Mouse (Mus musculus) neural tube, embryonic 12.5 days (tissue): ENCODE measurements around the gene Cltc. TPM values are rescaled to one million over a fixed set of nuclear protein-coding genes. Genes with fewer than 3 reads are reported as not detected.
"Not testable (repeated sequence)": the region's sequence is repeated elsewhere in the genome, so short reads cannot be mapped to it uniquely, and the experiment has no call there.

ENCODE experiments used
- ATAC-seq: fragments of 200-750 bp; cut with Nextera tagmentation; 2 replicates; pipeline ENCODE4 v1.8.0; 2017; ENCODE audit warnings: low read depth, mild to moderate bottlenecking, moderate TSS enrichment, moderate library complexity; ENCODE audit not compliant: low FRiP score
- H3K27ac ChIP-seq: fragments of 300-500 bp; sonication (generic); 2 replicates; pipeline ENCODE4 v1.5.1; 2016
- H3K27me3 ChIP-seq: fragments of 300-500 bp; sonication (generic); replicated peaks from 2 replicates; pipeline ENCODE4 v1.6.1; 2016; ENCODE audit warnings: mild to moderate bottlenecking
- H3K36me3 ChIP-seq: fragments of 300-500 bp; sonication (generic); 2 replicates; pipeline ENCODE4 v1.6.1; 2016; ENCODE audit warnings: mild to moderate bottlenecking
- H3K4me1 ChIP-seq: fragments of 300-500 bp; sonication (generic); 2 replicates; pipeline ENCODE4 v1.6.1; 2016
- H3K4me2 ChIP-seq: fragments of 300-500 bp; sonication (generic); replicated peaks from 2 replicates; pipeline ENCODE4 v1.6.1; 2016; ENCODE audit warnings: mild to moderate bottlenecking
- H3K4me3 ChIP-seq: fragments of 300-500 bp; sonication (generic); 2 replicates; pipeline ENCODE4 v1.5.1; 2016
- H3K9ac ChIP-seq: fragments of 300-500 bp; sonication (generic); 2 replicates; pipeline ENCODE4 v1.6.1; 2016; ENCODE audit warnings: mild to moderate bottlenecking
- H3K9me3 ChIP-seq: fragments of 300-500 bp; sonication (generic); 2 replicates; pipeline ENCODE4 v1.6.1; 2016; ENCODE audit warnings: mild to moderate bottlenecking
- WGBS: fragments of 180-500 bp; shearing (Covaris S2); methylation state at CpG from one replicate; pipeline ENCODE4 v1.1.7; 2016; 5-methylcytosine and 5-hydroxymethylcytosine counted together
- polyA plus RNA-seq: library from polyadenylated mRNA; unstranded; fragments of >200 nt; fragmentation: Nextera tagmentation; extraction: Ambion mirVana; gene quantifications from 2 replicates; pipeline ENCODE4 v1.2.1, GENCODE M21; 2016

Gene Cltc
- polyA plus RNA-seq = 150 and 166 TPM in 2 replicates

DNA sequence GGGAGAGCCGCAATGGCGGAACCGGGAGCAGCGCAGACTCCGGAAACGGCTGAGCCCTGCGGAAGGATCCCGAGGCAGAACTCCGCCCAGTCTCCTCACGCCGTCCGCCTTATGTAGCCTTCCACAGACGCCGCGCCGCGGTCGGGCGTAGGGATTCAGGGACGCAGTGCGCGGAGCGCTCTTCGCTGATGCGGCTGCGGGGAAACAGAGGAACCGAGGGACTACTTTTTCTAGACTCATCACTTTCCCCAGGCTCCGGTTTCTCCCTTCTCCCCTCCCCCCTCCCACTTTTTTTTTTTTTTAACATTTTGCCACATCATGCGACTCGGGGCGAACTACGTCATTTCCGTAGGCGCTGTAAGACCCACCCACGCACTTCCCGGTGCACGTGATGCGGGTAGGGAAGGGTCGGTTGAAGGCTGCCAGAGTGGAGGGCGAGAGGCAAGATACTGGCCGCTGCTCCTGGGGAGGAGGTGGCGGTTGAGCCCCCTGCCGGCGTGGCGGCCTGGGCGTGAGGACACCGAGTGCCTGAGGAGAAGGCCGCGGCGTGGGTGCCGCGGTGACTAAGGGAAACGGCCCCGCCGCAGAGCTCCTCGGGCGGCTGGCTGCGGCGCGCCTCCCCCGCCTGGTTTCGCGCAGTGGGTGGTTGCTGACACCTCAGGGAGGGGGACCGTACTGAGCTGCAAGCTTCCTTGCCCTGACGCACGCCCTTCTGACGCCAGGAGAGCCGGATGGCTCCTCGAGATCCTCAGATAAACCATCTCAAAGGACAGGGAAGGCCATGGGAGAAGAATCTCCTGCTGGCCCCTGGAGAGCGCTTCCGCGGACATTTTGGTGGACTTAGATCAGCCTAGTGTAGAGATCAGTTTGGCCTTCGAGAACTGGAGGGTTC, at the start of gene Cltc:
Cltc (minus strand) TSS at position 86 of the 892 bp plus-strand sequence.
- peak within 1 kb of the TSS; percentile 93 for H3K9ac ChIP-seq
- peaks cover 21% of the 10 kb centered on the region for H3K4me1 ChIP-seq
- H3K36me3 ChIP-seq = no peaks in the 10 kb centered on the region
- no peaks in the 10 kb centered on the region for H3K27me3 ChIP-seq
- no peaks in the 10 kb centered on the region for H3K9me3 ChIP-seq
- H3K4me3 ChIP-seq = peak within 1 kb of the TSS; percentile 93
- peak; percentile 96 for ATAC-seq
- WGBS = under 1% methylated on average over 73 of the region's 73 CpGs
- H3K4me2 ChIP-seq = peak within 1 kb of the TSS; percentile 89
- peak within 1 kb of the TSS; percentile 98 for H3K27ac ChIP-seq

DNA sequence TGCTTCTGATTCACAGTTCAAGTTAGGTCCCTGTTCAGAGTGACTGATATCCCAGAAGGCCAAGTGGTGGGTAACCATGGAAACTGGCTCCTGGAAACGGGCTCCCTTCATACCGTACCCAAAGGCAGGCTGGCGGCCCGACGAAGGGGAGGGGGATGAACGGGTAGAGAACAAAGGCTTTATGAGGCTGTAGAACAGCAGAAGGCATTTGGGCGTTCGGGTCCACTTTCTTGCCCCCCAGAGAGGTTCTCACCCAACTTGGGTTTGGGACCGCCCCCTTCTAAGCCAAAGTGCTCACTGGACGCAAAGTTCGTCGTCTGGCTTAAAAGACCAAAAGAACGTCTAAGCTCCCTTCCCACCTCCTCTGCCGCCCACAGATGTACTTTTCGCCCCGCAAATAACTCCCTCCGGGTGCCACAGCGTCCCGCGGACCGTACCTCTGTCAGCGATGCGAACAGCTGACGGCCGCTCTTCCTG, 49.7 kb upstream of the Cltc start:
- Histone ChIP-seq H3K9ac (peak overlapping the region; percentile 77), H3K4me2 (peak overlapping the region; percentile 72), H3K36me3 (peaks cover 19% of the 10 kb centered on the region), H3K4me1 (no peaks in the 10 kb centered on the region), H3K27ac (peak overlapping the region; percentile 77), H3K9me3 (no peaks in the 10 kb centered on the region), H3K27me3 (no peaks in the 10 kb centered on the region), H3K4me3 (peak overlapping the region; percentile 81)
- ATAC-seq = peak; percentile 92
- WGBS = under 1% methylated on average over 25 of the region's 25 CpGs

DNA sequence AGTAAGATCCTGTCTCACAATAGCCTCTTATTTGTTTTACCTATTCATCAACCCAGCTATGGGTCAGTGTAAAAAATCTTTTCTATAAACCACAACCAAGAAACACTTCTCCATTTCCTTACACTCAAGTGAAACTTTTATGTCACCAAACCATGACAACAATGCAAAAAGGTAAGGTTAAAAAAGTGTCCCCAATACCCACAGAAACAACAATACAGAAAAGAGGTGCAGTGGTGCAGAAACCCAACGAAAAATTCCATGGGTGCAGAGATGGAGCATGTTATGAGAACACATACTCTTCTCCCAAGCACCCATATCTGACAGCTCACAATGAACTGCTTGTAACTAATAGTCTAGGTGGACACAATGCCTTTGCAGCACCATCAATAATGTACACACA, 36.8 kb upstream of the Cltc start:
- H3K4me3 ChIP-seq = no peak overlapping the region
- ATAC-seq = no peak
- H3K4me1 ChIP-seq = no peaks in the 10 kb centered on the region
- WGBS = 88% methylated on average over 1 of the region's 1 CpGs
- H3K36me3 ChIP-seq = peaks cover 64% of the 10 kb centered on the region
- no peak overlapping the region for H3K9ac ChIP-seq
- H3K27me3 ChIP-seq = no peaks in the 10 kb centered on the region
- no peaks in the 10 kb centered on the region for H3K9me3 ChIP-seq
- no peak overlapping the region for H3K4me2 ChIP-seq
- H3K27ac ChIP-seq = no peak overlapping the region

DNA sequence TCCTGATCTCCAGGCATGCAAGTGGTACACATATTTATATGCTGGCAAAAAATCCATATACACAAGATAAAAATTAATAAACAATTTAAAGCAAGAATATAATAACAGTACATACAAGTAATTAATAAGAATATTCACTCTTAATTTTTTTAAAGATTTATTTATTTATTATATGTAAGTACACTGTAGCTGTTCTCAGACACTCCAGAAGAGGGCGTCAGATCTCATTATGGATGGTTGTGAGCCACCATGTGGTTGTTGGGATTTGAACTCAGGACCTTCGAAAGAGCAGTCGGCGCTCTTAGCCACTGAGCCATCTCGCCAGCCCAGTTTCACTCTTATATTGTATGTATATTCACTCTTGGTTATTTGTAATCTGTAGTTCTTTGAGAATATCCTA, 30.1 kb upstream of the Cltc start:
- not testable (repeated sequence) for H3K9me3 ChIP-seq, H3K9ac ChIP-seq, H3K4me3 ChIP-seq, H3K27ac ChIP-seq, H3K4me2 ChIP-seq, H3K27me3 ChIP-seq, H3K4me1 ChIP-seq, ATAC-seq
- H3K36me3 ChIP-seq = peaks cover 62% of the 10 kb centered on the region
- WGBS = 94% methylated on average over 5 of the region's 5 CpGs

DNA sequence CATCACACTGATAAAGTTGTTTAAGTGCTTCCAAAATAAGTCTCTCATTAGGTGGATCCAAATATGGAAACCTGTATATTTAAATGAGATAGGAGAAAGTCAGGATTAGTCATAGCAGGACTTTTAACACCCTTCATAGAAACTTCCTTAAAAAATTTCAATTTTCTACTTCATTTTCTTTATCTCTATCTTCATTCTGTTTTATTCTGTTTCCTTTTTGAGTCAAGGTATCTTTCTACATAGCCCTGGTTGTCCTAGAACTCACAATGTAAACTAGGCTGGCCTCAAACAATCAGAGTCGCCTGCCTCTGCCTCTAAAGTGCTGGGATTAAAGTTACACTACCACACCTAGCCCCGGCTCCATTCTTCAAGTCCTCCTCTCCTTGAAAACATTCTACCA, 28.4 kb upstream of the Cltc start:
- no peak for ATAC-seq
- no peaks in the 10 kb centered on the region for H3K9me3 ChIP-seq
- no peaks in the 10 kb centered on the region for H3K27me3 ChIP-seq
- no peak overlapping the region for H3K4me2 ChIP-seq
- no peaks in the 10 kb centered on the region for H3K4me1 ChIP-seq
- H3K36me3 ChIP-seq = peaks cover 63% of the 10 kb centered on the region
- H3K27ac ChIP-seq = no peak overlapping the region
- H3K9ac ChIP-seq = no peak overlapping the region
- WGBS = 92% methylated on average over 2 of the region's 2 CpGs
- H3K4me3 ChIP-seq = no peak overlapping the region

DNA sequence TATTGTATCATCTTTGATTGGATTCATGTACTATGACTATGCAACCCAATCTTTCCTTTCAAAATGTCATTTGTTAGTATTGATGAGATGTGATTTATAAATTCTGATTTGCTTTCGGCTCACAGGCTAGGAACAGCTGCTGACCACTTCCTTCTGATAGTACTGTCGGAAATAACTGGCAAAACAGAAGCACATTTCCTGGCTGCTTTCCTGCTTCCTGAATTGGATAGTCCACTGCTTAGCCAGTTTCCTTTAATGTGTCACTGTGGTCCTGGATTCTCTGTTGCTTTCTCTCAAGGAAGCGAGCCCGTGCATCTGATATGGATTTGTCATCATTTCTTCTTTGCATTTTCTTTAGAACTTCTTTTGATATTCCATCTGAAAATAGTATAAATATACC, 12.5 kb upstream of the Cltc start:
- ATAC-seq = no peak
- Histone ChIP-seq H3K36me3 (peaks cover 33% of the 10 kb centered on the region), H3K4me2 (no peak overlapping the region), H3K4me3 (no peak overlapping the region), H3K27me3 (no peaks in the 10 kb centered on the region), H3K9ac (no peak overlapping the region), H3K27ac (no peak overlapping the region), H3K4me1 (no peaks in the 10 kb centered on the region), H3K9me3 (no peaks in the 10 kb centered on the region)
- WGBS = 93% methylated on average over 4 of the region's 4 CpGs

DNA sequence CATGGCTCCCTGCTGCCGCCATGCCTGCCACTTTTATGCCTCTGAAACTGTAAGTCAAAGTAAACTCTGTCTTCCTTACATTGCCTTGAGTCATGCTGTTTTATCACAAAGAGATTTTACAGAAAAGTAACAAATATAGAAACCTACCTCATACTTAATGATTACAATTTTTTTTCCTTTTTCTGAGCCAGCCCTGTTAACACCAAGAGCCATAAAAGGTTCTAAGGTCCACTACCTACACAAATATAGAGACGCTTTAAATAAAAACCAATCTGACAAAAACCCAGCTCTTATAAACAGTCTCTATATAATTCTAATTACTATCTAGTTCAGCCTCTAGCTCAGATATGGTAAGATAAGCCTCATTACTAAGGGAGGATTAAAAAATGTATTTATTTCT, 7.1 kb upstream of the Cltc start:
- Histone ChIP-seq H3K4me1 (no peaks in the 10 kb centered on the region), H3K27me3 (no peaks in the 10 kb centered on the region), H3K9me3 (no peaks in the 10 kb centered on the region), H3K36me3 (peaks cover 3% of the 10 kb centered on the region; the same call in 1 of the 2 replicates), H3K27ac (no peak overlapping the region), H3K4me2 (no peak overlapping the region), H3K9ac (no peak overlapping the region), H3K4me3 (no peak overlapping the region)
- WGBS = 89% methylated on average over 2 of the region's 2 CpGs
- no peak for ATAC-seq

DNA sequence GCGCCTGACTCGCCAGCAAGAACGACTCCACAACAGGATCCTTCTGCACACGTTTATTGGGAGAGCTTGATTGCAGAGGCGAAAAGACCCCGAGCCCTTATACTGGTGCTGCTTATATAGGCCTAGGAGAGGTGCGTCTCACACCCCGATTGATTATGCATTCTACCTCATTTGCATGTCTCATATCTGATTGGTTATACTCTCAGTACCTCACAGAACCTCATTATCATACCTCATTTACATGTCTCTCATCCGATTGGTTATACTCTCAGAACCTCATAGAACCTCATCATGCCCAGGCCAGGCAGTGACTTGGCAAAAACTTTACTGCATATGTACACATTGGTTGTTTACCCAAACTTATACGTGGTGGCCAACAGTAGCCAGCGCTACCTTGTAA, 5.8 kb upstream of the Cltc start:
- not testable (repeated sequence) for H3K4me1 ChIP-seq, ATAC-seq, H3K27me3 ChIP-seq, H3K36me3 ChIP-seq, H3K4me3 ChIP-seq, H3K4me2 ChIP-seq, H3K27ac ChIP-seq, H3K9me3 ChIP-seq, H3K9ac ChIP-seq
- 93% methylated on average over 11 of the region's 11 CpGs for WGBS

DNA sequence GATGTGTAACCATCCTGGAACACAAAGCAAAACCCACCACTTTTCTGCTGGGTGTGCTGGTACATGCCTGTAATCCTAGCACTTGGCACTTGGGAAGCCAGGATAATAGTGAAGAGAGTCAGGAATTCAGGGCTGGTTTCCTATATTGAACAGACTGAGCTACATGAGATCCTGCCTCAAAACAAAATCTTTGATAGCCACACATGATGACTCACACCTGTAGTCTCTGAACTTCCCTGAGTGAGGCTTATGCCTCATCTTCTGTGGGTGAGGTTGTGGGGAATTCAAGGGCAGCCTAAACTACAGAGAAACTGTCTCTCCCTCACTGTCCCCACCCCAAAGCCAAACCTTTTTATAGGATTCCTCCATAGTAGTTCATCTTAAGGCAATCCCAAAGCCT, 3.0 kb upstream of the Cltc start:
- H3K9me3 ChIP-seq = no peaks in the 10 kb centered on the region
- no peak overlapping the region for H3K4me2 ChIP-seq
- no peaks in the 10 kb centered on the region for H3K27me3 ChIP-seq
- no peak overlapping the region for H3K4me3 ChIP-seq
- H3K9ac ChIP-seq = no peak overlapping the region
- peaks cover 14% of the 10 kb centered on the region for H3K4me1 ChIP-seq
- H3K36me3 ChIP-seq = no peaks in the 10 kb centered on the region
- ATAC-seq = no peak
- no peak overlapping the region for H3K27ac ChIP-seq

DNA sequence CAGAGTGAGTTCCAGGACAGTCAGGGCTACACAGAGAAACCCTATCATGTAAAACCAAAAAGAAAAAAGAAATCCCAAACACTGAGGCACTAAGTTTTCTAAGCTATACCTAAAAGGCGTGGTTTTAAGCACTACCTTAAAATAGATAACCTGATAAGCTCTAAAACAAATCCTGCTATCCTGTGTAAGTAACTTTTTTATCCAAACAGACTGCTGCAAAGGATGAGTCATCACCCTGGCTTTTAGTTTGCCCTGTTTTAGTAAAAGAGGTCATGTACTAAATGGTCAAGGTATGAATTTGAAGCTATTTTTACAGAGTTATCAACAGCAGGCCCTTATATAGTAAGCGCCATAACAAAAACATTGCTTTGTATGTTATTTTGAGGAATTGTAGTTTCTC, 2.5 kb upstream of the Cltc start:
- no peak overlapping the region for H3K4me2 ChIP-seq
- ATAC-seq = no peak
- no peak overlapping the region for H3K9ac ChIP-seq
- H3K27me3 ChIP-seq = no peaks in the 10 kb centered on the region
- H3K9me3 ChIP-seq = no peaks in the 10 kb centered on the region
- peaks cover 17% of the 10 kb centered on the region for H3K4me1 ChIP-seq
- H3K27ac ChIP-seq = no peak overlapping the region
- 96% methylated on average over 2 of the region's 2 CpGs for WGBS
- H3K36me3 ChIP-seq = no peaks in the 10 kb centered on the region
- H3K4me3 ChIP-seq = no peak overlapping the region

DNA sequence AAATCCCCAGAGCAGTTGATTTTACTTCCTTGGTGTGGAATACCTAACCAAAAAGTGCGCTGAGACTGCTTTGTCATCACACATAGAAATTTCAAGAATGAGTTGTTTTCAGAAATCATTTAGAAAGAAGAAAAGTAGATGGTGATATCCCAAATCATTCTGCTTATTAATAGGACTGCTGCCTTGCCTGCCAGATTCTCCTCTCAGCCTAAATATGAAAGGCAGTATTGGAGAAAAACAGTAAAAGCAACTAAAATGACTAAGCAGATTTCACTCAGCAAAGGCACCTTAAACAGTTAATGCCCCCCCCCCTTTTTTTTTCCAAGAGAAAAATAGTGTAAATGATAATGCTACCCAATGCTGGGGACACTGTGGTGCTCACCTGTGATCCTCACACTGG, 1.9 kb upstream of the Cltc start:
- Histone ChIP-seq H3K9ac (no peak overlapping the region), H3K27ac (no peak overlapping the region)

DNA sequence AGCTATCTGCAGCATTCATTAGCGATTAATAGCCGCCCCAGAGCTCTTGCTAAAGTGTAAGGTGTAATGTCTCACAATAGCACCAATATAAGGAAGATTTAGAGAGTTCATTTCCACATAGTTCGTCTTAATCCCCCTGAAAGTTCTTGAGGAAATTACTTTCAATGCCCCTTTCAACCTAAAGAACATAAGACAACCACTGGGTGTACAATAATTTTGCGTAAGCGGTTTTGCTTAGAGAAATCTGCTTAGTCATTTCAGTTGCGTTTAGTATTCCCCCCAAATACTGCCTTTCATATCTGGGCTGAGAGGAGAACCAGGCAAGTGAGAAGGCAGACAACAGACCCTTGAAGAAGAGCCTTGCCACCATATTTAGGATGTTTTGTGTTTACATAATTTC, 1.2 kb upstream of the Cltc start:
- Histone ChIP-seq H3K27me3 (no peaks in the 10 kb centered on the region), H3K27ac (peak overlapping the region; percentile 93; the same call in 1 of the 2 replicates), H3K4me1 (peaks cover 18% of the 10 kb centered on the region), H3K4me2 (peak overlapping the region; percentile 89), H3K9me3 (no peaks in the 10 kb centered on the region), H3K36me3 (no peaks in the 10 kb centered on the region), H3K9ac (peak overlapping the region; percentile 85), H3K4me3 (peak overlapping the region; percentile 93)
- WGBS = 41% methylated on average over 6 of the region's 6 CpGs
- no peak for ATAC-seq

More for the DNA sequence above, 1.9 kb upstream of the Cltc start:
- Histone ChIP-seq H3K4me2 (peak overlapping the region; percentile 89; the same call in 1 of the 2 replicates), H3K4me1 (peaks cover 17% of the 10 kb centered on the region), H3K9me3 (no peaks in the 10 kb centered on the region), H3K27me3 (no peaks in the 10 kb centered on the region), H3K4me3 (no peak overlapping the region), H3K36me3 (no peaks in the 10 kb centered on the region)
- 89% methylated on average over 1 of the region's 1 CpGs for WGBS
- no peak for ATAC-seq

DNA sequence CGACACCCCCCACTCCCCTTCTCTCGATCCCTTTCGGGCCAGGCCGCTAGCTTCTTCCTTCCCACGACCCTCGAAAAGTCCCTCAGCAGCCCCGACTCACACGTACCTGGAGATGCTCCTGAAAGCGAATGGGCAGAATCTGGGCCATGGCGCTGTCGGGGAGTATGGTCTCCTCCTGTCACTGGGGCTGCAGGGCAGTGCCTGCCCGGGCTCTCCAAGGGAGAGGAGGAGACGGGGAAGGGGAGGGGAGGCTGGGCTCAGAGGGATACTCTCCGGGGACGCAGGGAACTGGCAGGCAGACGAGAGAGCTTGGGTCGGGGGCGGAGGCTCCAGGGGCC, 254 bp downstream of the Cltc start:
- WGBS = under 1% methylated on average over 18 of the region's 18 CpGs
- no peaks in the 10 kb centered on the region for H3K9me3 ChIP-seq
- peak; percentile 78 for ATAC-seq

More for the DNA sequence above, 254 bp downstream of the Cltc start:
- H3K4me1 ChIP-seq = peaks cover 21% of the 10 kb centered on the region
- peak overlapping the region; percentile 89 for H3K4me2 ChIP-seq
- H3K27me3 ChIP-seq = no peaks in the 10 kb centered on the region
- H3K36me3 ChIP-seq = no peaks in the 10 kb centered on the region; the same call in 1 of the 2 replicates
- peak overlapping the region; percentile 93 for H3K4me3 ChIP-seq
- peak overlapping the region; percentile 98 for H3K27ac ChIP-seq
- H3K9ac ChIP-seq = peak overlapping the region; percentile 93
